Mouse (Mus musculus) CD4-positive helper T cell, adult 2 months (primary cell): Measurements from ENCODE around the gene Gcnt2.
"Not testable (repeated sequence)": the region's sequence is repeated elsewhere in the genome, so short reads cannot be mapped to it uniquely, and the experiment has no call there.

Experiments
- DNase-seq: peaks from one replicate; pipeline ENCODE4 v3.0.0-alpha.2; 2012; ENCODE audit warnings: low read depth, missing footprints, low spot score

Gene Gcnt2

GRCm38 (mm10) chr13:40988418-40988817, 128.9 kb downstream of the Gcnt2 start:
- DNase-seq, result no peak

GRCm38 (mm10) chr13:40994487-40995263, 135.1 kb downstream of the Gcnt2 start:
- no peak for DNase-seq

- DNase-seq, result not testable (repeated sequence)
Measured at GRCm38 (mm10) chr13:40998537-40998936, 139.0 kb downstream of the Gcnt2 start.

GRCm38 (mm10) chr13:41000140-41000925, 140.8 kb downstream of the Gcnt2 start:
- DNase-seq, result no peak

- DNase-seq, result peak; percentile 97
Measured at GRCm38 (mm10) chr13:41000926-41001639, 141.5 kb downstream of the Gcnt2 start, which contains the start of gene Pak1ip1. Gene Pak1ip1, plus strand, starts transcription at chr13:41001023.

GRCm38 (mm10) chr13:41002001-41002400, 142.4 kb downstream of the Gcnt2 start:
- no peak for DNase-seq

GRCm38 (mm10) chr13:41006244-41006643, 146.7 kb downstream of the Gcnt2 start:
- DNase-seq, result no peak

- DNase-seq, result no peak
Measured at GRCm38 (mm10) chr13:41008271-41008670, 148.7 kb downstream of the Gcnt2 start.

- DNase-seq, result no peak
Measured at GRCm38 (mm10) chr13:41008946-41009345, 149.4 kb downstream of the Gcnt2 start.
